Mouse (Mus musculus) liver, embryonic 18 days (tissue): ENCODE data around the gene Ormdl2. TPM values are rescaled to one million over a fixed set of nuclear protein-coding genes. Genes with fewer than 3 reads are reported as not detected.

ENCODE experiments used
- polyA plus RNA-seq: library from polyadenylated mRNA; depleted of rRNA; stranded (reverse); fragments of >200 nt; gene quantifications from 2 replicates; pipeline ENCODE4 v1.2.3, GENCODE M21; 2012; rRNA removed

Gene Ormdl2
- 54.1 and 59.0 TPM in 2 replicates for polyA plus RNA-seq

GRCm38 (mm10) chr10:128821358-128822056, at the start of gene Ormdl2:
Gene Ormdl2, minus strand, starts transcription at chr10:128821645.

GRCm38 (mm10) chr10:128817033-128817432, 4.4 kb downstream of the Ormdl2 start, which contains the start of gene Sarnp:
Gene Sarnp, plus strand, starts transcription at chr10:128817333.

GRCm38 (mm10) chr10:128804271-128805091, 17.0 kb downstream of the Ormdl2 start, which contains the start of gene Tmem198b:
Gene Tmem198b, minus strand, starts transcription at chr10:128804370.

GRCm38 (mm10) chr10:128803771-128804270, 17.6 kb downstream of the Ormdl2 start, which contains the start of gene Dnajc14:
Gene Dnajc14, plus strand, starts transcription at chr10:128804062.

GRCm38 (mm10) chr10:128790398-128791124, 30.9 kb downstream of the Ormdl2 start, which contains the start of gene Mmp19:
Gene Mmp19, plus strand, starts transcription at chr10:128790910.

Other genes with a start within 250 kb of the Ormdl2 start
- 7.5 and 8.2 TPM in 2 replicates for gene Erbb3, start 232.0 kb downstream of the Ormdl2 start, polyA plus RNA-seq
- gene Rps26, start 194.9 kb downstream of the Ormdl2 start, polyA plus RNA-seq: 667 and 775 TPM in 2 replicates
- 0.72 and 1.2 TPM in 2 replicates for gene Ikzf4, start 175.7 kb downstream of the Ormdl2 start, polyA plus RNA-seq
- 6.8 and 8.7 TPM in 2 replicates for gene Suox, start 147.6 kb downstream of the Ormdl2 start, polyA plus RNA-seq
- 32.7 and 34.3 TPM in 2 replicates for gene Rab5b, start 125.4 kb downstream of the Ormdl2 start, polyA plus RNA-seq
- 0.49 and 0.59 TPM in 2 replicates for gene Pmel, start 117.5 kb downstream of the Ormdl2 start, polyA plus RNA-seq
- 31.5 and 32.7 TPM in 2 replicates for gene Cdk2, start 116.6 kb downstream of the Ormdl2 start, polyA plus RNA-seq
- 4.4 and 4.6 TPM in 2 replicates for gene Dgka, start 76.8 kb downstream of the Ormdl2 start, polyA plus RNA-seq
- 15.6 and 15.9 TPM in 2 replicates for gene Pym1, start 73.8 kb downstream of the Ormdl2 start, polyA plus RNA-seq
- 11.1 and 11.9 TPM in 2 replicates for gene Mmp19, start 30.7 kb downstream of the Ormdl2 start, polyA plus RNA-seq
- 6.7 and 6.8 TPM in 2 replicates for gene Dnajc14, start 17.6 kb downstream of the Ormdl2 start, polyA plus RNA-seq
- 2.8 and 3.0 TPM in 2 replicates for gene Tmem198b, start 17.3 kb downstream of the Ormdl2 start, polyA plus RNA-seq
- gene Sarnp, start 4.3 kb downstream of the Ormdl2 start, polyA plus RNA-seq: 46.5 and 49.9 TPM in 2 replicates
- gene Gdf11, start 70.1 kb upstream of the Ormdl2 start, polyA plus RNA-seq: 0.09 and 0.11 TPM in 2 replicates
- 56.7 and 68.3 TPM in 2 replicates for gene Cd63, start 79.3 kb upstream of the Ormdl2 start, polyA plus RNA-seq
- 23.6 and 27.6 TPM in 2 replicates for gene Rdh5, start 101.2 kb upstream of the Ormdl2 start, polyA plus RNA-seq
- gene Bloc1s1, start 102.4 kb upstream of the Ormdl2 start, polyA plus RNA-seq: 126 and 132 TPM in 2 replicates
- 0.36 and 0.44 TPM in 2 replicates for gene Itga7, start 112.2 kb upstream of the Ormdl2 start, polyA plus RNA-seq
- gene Mettl7b, start 139.3 kb upstream of the Ormdl2 start, polyA plus RNA-seq: 0.27 and 0.96 TPM in 2 replicates
- gene Olfr9, start 167.8 kb upstream of the Ormdl2 start, polyA plus RNA-seq: not detected in 2 replicates
- gene Olfr763, start 189.1 kb upstream of the Ormdl2 start, polyA plus RNA-seq: not detected in 2 replicates
- not detected in 2 replicates for gene Olfr764-ps1, start 218.3 kb upstream of the Ormdl2 start, polyA plus RNA-seq
- gene Olfr765, start 228.4 kb upstream of the Ormdl2 start, polyA plus RNA-seq: not detected in 2 replicates
- gene Olfr766-ps1, start 247.3 kb upstream of the Ormdl2 start, polyA plus RNA-seq: not detected in 2 replicates